Mouse (Mus musculus) CD8-positive naive resting alpha-beta T cell, adult 57 days (primary cell): Measurements from ENCODE around the gene Fryl. TPM values are rescaled to one million over a fixed set of nuclear protein-coding genes. Genes with fewer than 3 reads are reported as not detected.

Experiments used
- total RNA-seq: library from RNA; stranded (reverse); gene quantifications from one replicate; pipeline ENCODE4 v1.2.4, GENCODE M21; 2023

Fryl gene
- total RNA-seq: 292 TPM

DNA sequence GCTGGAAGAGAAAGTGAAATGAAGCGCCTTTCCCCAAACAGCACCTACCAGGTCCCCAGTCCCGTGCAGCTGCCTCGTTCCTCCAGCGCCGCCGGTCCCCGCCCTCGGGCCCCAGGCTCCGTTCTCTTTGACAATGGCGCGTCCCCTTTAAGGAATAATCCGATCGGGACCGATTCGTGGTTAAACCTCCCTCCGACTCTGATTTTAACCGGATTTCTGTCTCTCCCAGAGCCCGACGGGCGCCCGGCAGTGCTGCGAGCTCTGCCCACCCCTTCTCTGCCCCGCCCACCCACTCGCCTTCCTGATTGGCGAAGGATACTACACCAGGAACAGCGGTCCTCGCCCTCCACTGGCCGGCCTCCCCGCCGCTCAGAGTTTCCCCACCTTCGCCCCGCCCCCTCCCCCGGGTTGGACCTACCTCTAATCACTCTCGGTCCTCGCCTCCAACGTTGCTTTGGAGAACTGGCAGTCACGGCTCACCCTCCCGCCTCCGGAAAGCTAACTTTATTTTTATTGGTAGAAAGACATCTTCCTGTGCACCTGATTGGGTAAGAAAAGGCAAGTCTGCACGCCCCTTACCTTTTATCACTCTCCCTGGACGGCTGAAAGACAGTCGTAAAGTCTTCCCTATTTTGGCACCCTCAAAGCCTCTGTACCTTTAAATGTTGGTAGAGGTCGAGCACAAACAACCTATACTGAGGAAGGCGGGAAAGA, at the start of gene Fryl:
Gene Fryl (minus strand): TSS at position 268 of the 714 bp plus-strand sequence.

DNA sequence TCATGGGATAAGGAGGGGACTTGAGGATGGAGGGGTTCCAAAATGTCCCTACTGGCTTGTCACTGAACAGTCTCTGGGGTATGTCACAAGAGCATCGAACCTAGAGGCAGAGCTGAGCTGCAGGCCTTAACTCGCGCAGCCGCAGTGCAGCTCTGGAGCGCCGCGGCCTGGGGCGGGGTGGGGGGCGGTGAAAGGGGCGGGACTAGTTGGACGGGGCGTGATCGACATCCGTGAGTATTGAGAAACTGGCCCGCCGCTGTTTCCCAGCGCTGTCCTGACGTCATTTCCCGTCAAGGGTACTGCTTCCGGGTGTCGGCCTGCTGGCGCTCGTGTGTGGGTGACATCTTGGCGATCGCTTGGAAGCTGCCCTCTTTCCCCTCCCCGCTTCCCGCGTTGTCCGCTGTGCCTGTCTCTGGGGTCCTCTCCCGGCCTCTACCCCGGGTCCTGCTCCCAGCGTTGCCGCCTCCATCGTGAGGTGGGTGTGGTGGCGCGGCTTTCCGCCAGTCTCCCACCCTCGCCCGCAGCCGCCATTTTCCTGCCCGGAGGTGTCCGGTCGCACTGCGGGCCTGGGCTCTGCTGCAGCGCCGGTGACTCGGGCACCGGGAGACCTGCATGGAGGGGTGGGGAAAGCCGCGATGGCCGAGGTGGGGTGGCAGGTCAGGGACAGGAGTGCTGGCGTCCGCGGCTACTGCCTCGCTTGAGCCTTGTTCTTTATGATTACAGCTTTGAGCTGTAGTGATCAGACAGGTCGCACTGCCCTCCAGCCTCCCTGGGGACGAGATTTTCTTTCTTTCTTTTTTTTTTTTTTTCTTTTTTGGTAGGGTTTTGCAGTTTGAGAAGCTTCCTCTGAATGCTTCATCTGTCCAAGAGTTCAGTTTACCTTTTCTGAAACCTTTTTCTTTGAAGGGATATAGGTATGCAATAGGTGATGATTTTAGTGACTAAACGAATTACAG, 36.4 kb upstream of the Fryl start, which contains the start of gene Ociad1:
Gene Ociad1 (plus strand): TSS at position 283 of the 956 bp plus-strand sequence.

DNA sequence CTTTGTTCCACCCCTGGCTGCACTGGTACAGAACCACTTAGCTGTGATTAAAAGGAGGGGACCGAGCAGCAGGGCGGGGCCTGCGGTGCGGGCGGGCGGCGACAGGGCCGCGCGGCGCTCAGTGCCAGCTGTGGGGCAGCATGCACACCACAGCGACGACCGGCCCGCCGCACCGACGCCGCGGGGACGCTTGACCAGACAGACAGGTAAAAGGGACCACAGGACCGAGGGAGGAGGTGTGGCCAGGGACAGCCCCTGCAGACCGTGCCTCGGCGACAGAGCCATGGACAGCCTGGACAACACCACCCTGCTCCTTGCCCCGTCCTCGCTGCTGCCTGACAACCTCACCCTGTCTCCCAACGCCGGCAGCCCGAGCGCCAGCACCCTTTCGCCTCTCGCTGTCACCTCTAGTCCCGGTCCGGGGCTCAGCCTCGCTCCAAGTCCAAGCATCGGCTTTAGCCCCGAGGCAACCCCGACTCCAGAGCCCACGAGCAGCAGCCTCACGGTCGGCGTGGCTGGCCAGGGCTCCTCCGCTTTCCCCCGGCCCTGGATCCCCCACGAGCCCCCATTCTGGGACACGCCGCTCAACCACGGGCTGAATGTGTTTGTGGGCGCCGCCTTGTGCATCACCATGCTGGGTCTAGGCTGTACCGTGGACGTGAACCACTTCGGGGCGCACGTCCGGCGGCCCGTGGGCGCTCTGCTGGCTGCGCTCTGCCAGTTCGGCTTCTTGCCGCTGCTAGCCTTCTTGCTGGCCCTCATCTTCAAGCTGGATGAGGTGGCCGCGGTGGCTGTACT, 249.4 kb downstream of the Fryl start, which contains the start of gene Slc10a4:
Gene Slc10a4 (plus strand): TSS at position 100 of the 798 bp plus-strand sequence.

DNA sequence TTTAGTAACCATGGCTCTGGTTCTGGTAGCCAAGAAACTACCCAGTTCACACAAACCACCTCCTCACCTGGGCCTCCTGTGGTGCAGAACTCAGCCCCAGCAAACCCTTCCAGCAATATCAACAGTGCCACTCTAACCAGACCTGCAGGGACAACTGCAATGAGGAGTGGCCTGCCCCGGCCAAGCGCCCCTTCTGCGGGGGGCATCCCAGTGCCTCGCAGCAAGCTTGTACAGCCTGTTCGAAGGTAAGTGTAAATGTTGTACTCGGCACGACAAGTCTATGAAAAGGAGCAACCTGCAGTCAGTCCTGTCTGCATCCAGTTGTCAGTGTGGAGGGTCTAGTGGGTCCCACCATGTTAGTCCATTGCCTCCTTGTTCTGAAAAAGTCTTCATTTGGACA, 281.8 kb downstream of the Fryl start, which contains the start of gene Gm10135:
Gene Gm10135 (minus strand): TSS at position 101 of the 400 bp plus-strand sequence.

Other genes starting within 250 kb of the Fryl start
- not detected for gene Slc10a4, start 249.7 kb downstream of the Fryl start, total RNA-seq
- 202 TPM for gene Ociad1, start 36.2 kb upstream of the Fryl start, total RNA-seq
- not detected for gene Ociad2, start 84.4 kb upstream of the Fryl start, total RNA-seq
- not detected for gene Cwh43, start 149.5 kb upstream of the Fryl start, total RNA-seq
- gene Dcun1d4, start 224.4 kb upstream of the Fryl start, total RNA-seq: 11.4 TPM